Mouse (Mus musculus): ENCODE measurements around the gene Lzts3. TPM values are rescaled to one million over a fixed set of nuclear protein-coding genes. Genes with fewer than 3 reads are reported as not detected.

The Lzts3 gene
- 5.4 and 5.7 TPM in 2 replicates for polyA plus RNA-seq (2016; fragmentation: Nextera tagmentation; extraction: Ambion mirVana)

DNA sequence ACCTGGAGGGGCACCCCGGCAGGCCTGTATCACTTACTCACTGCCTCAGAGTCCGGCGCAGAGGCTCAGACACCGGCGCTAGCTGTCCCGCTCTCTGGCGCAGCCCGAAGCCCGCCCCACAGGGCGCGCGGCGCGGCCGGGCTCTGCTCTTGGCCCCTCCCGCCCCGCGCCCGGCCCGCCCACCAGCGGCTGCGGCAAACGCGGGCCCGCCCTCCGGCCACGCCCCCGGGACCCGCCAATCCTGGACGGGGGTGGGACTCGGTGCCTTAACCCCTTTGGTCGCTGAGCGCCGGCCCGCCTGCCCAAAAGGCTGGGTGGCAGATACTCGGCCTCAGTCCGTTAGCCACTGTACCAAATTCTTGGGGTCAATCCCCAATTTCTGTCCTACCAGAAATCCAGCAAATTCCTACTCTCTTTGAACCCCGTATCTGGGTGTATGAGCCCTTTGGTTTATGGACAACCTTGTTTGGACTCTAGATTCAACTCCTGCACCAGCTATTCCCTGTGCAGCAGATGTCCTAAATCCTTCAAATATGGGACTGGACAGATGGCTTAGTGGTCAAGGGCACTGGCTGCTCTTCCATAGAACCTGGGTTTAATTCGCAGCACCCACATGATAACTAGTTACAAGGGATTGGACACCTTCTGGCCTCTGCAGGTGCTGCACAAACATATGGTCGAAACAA, at the start of gene Lzts3:
Lzts3 (minus strand) TSS at position 120 of the 686 bp plus-strand sequence.
- H3K9me3 ChIP-seq: no peaks in the 10 kb centered on the region
- peak within 1 kb of the TSS; percentile 69 for H3K9ac ChIP-seq (replicated peaks)
- no peaks in the 10 kb centered on the region for H3K36me3 ChIP-seq
- peak within 1 kb of the TSS; percentile 96 for H3K4me2 ChIP-seq
- H3K4me1 ChIP-seq (replicated peaks): peaks cover 15% of the 10 kb centered on the region
- no peak within 1 kb of the TSS for H3K27ac ChIP-seq
- peak within 1 kb of the TSS; percentile 69 for H3K4me3 ChIP-seq (replicated peaks)
- peaks cover 38% of the 10 kb centered on the region for H3K27me3 ChIP-seq
- WGBS: 3% methylated on average over 40 of the region's 40 CpGs
- peak; percentile 95 for ATAC-seq (ENCODE audit: insufficient number of reproducible peaks, insufficient read depth, low FRiP score, low TSS enrichment, low read depth)

DNA sequence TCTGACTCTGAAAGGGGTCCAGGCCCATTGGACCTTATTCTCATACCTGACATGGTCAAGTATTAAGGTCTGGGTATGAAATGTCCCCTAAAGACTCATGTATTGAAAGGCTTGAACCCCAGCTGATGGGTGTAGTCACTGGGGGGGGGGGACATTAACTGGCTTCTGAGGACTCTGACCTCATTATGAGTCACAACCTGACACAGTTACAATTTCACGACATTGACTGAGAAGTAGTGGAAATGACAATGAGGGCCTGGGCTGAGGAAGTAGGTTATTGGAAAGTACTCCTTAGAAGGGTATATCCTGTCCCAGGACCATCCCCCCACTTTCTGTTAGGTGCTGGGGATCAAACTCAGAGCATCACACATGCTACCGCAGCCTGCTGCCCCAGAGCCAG, 46.4 kb upstream of the Lzts3 start:
- Histone ChIP-seq H3K27ac (no peak overlapping the region), H3K27me3 (0 out of 2 replicates have a peak, but pooled peaks cover 2% of the 10 kb centered on the region), H3K4me1 (replicated peaks) (no peaks in the 10 kb centered on the region), H3K9me3 (no peaks in the 10 kb centered on the region), H3K36me3 (peaks cover 27% of the 10 kb centered on the region), H3K9ac (replicated peaks) (no peak overlapping the region), H3K4me2 (no peak overlapping the region), H3K4me3 (replicated peaks) (no peak overlapping the region)
- WGBS: 85% methylated on average over 2 of the region's 2 CpGs
- no peak for ATAC-seq (ENCODE audit: insufficient number of reproducible peaks, insufficient read depth, low FRiP score, low TSS enrichment, low read depth)

DNA sequence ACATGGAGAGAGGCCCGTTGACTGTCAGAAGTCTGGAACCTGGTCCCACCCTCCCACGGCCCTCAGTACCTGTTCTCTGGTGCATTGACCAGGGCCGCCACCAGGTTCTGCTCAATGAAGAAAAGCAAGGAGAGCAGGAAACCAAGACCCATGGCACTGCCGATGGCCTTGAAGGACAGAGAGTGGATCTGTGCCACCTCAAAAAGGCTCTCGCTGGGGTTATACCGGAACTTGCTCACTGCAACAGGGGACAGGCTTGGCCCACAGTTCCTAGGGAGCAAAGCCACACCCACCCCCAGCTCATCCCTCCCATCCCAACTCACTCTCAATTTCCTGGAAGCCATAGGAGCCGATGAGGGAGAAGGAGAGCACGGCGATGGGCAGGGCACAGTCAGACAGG, 42.8 kb upstream of the Lzts3 start:
- no peak overlapping the region for H3K9ac ChIP-seq (replicated peaks)
- H3K4me2 ChIP-seq: no peak overlapping the region
- H3K9me3 ChIP-seq: no peaks in the 10 kb centered on the region
- H3K4me3 ChIP-seq (replicated peaks): no peak overlapping the region
- peaks cover 62% of the 10 kb centered on the region for H3K36me3 ChIP-seq
- 89% methylated on average over 9 of the region's 9 CpGs for WGBS
- no peaks in the 10 kb centered on the region for H3K27me3 ChIP-seq
- H3K4me1 ChIP-seq (replicated peaks): no peaks in the 10 kb centered on the region
- H3K27ac ChIP-seq: no peak overlapping the region
- no peak for ATAC-seq (ENCODE audit: insufficient number of reproducible peaks, insufficient read depth, low FRiP score, low TSS enrichment, low read depth)

- Histone ChIP-seq H3K27ac (no peak overlapping the region), H3K4me1 (replicated peaks) (no peaks in the 10 kb centered on the region), H3K9ac (replicated peaks) (no peak overlapping the region), H3K9me3 (no peaks in the 10 kb centered on the region), H3K27me3 (no peaks in the 10 kb centered on the region), H3K36me3 (peaks cover 98% of the 10 kb centered on the region), H3K4me2 (no peak overlapping the region), H3K4me3 (replicated peaks) (no peak overlapping the region)
- ATAC-seq (ENCODE audit: insufficient number of reproducible peaks, insufficient read depth, low FRiP score, low TSS enrichment, low read depth): no peak
- WGBS: 86% methylated on average over 3 of the region's 3 CpGs
Observed at GRCm38 (mm10) chr2:130681531-130681930, 38.9 kb upstream of the Lzts3 start.

- Histone ChIP-seq H3K27ac (no peak overlapping the region), H3K9me3 (no peaks in the 10 kb centered on the region), H3K27me3 (no peaks in the 10 kb centered on the region), H3K4me1 (replicated peaks) (no peaks in the 10 kb centered on the region), H3K4me3 (replicated peaks) (no peak overlapping the region), H3K9ac (replicated peaks) (no peak overlapping the region), H3K4me2 (no peak overlapping the region), H3K36me3 (peaks cover 99% of the 10 kb centered on the region)
- 93% methylated on average over 6 of the region's 6 CpGs for WGBS
- ATAC-seq (ENCODE audit: insufficient number of reproducible peaks, insufficient read depth, low FRiP score, low TSS enrichment, low read depth): no peak
Observed at GRCm38 (mm10) chr2:130679899-130680298, 37.3 kb upstream of the Lzts3 start.

GRCm38 (mm10) chr2:130679154-130679553, 36.6 kb upstream of the Lzts3 start:
- no peak overlapping the region for H3K4me3 ChIP-seq (replicated peaks)
- H3K4me2 ChIP-seq: no peak overlapping the region
- ATAC-seq (ENCODE audit: insufficient number of reproducible peaks, insufficient read depth, low FRiP score, low TSS enrichment, low read depth): no peak
- H3K27ac ChIP-seq: no peak overlapping the region
- no peak overlapping the region for H3K9ac ChIP-seq (replicated peaks)
- no peaks in the 10 kb centered on the region for H3K27me3 ChIP-seq
- WGBS: 94% methylated on average over 12 of the region's 12 CpGs
- H3K9me3 ChIP-seq: no peaks in the 10 kb centered on the region
- peaks cover 99% of the 10 kb centered on the region for H3K36me3 ChIP-seq
- no peaks in the 10 kb centered on the region for H3K4me1 ChIP-seq (replicated peaks)

- Histone ChIP-seq H3K9ac (replicated peaks) (no peak overlapping the region), H3K9me3 (no peaks in the 10 kb centered on the region), H3K27me3 (no peaks in the 10 kb centered on the region), H3K4me1 (replicated peaks) (no peaks in the 10 kb centered on the region), H3K36me3 (peaks cover 98% of the 10 kb centered on the region), H3K4me3 (replicated peaks) (no peak overlapping the region), H3K4me2 (no peak overlapping the region), H3K27ac (no peak overlapping the region)
- ATAC-seq (ENCODE audit: insufficient number of reproducible peaks, insufficient read depth, low FRiP score, low TSS enrichment, low read depth): no peak
- WGBS: 84% methylated on average over 10 of the region's 10 CpGs
Observed at GRCm38 (mm10) chr2:130677211-130677610, 34.6 kb upstream of the Lzts3 start.

GRCm38 (mm10) chr2:130667559-130667958, 25.0 kb upstream of the Lzts3 start, which contains the start of gene Itpa:
Gene Itpa (plus strand): TSS chr2:130667610.
- no peak for ATAC-seq (ENCODE audit: insufficient number of reproducible peaks, insufficient read depth, low FRiP score, low TSS enrichment, low read depth)
- Histone ChIP-seq H3K27me3 (no peaks in the 10 kb centered on the region), H3K9ac (replicated peaks) (peak within 1 kb of the TSS; percentile 72), H3K4me3 (replicated peaks) (peak within 1 kb of the TSS; percentile 69), H3K4me2 (peak within 1 kb of the TSS; percentile 90), H3K27ac (peak within 1 kb of the TSS; percentile 81), H3K4me1 (replicated peaks) (peaks cover 25% of the 10 kb centered on the region), H3K9me3 (no peaks in the 10 kb centered on the region), H3K36me3 (peaks cover 16% of the 10 kb centered on the region)
- WGBS: under 1% methylated on average over 31 of the region's 31 CpGs

DNA sequence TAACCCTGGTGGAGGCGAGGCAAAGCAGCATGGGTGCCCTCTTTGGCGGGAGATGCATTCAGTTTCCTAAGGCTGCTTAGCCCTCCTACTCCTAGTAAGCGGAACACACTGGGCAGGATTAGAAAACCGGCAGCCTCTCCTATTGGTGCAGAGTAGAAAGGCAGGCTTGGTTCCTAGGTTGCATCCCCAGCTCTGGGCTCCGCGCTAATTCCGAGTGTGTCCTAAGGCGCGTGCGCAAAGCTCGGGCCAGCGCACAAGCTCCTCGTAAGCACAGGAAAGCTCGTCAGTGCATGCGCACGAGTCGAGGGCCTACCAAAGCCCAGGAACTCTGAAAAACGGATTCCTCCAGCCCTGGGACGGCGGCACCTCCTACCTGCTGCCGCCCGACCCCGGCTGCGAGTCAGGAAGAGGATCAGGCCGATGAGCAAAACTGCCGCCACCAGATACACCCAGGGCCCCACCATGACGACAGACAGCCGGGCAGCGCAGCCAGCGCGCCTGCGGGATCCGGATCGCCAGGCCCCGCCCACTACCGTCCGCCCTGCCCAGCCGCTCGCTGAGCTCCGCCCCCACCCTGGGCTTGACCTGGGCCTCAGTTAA, 21.6 kb upstream of the Lzts3 start, which contains the start of gene Ddrgk1:
Ddrgk1 (minus strand) TSS at position 558 of the 600 bp plus-strand sequence.
- H3K4me2 ChIP-seq: peak within 1 kb of the TSS; percentile 78
- WGBS: under 1% methylated on average over 40 of the region's 40 CpGs
- H3K27ac ChIP-seq: peak within 1 kb of the TSS; percentile 98
- H3K4me1 ChIP-seq (replicated peaks): peaks cover 26% of the 10 kb centered on the region
- no peaks in the 10 kb centered on the region for H3K9me3 ChIP-seq
- H3K36me3 ChIP-seq: peaks cover 36% of the 10 kb centered on the region
- ATAC-seq (ENCODE audit: insufficient number of reproducible peaks, insufficient read depth, low FRiP score, low TSS enrichment, low read depth): peak; percentile 98
- peak within 1 kb of the TSS; percentile 59 for H3K4me3 ChIP-seq (replicated peaks)
- H3K9ac ChIP-seq (replicated peaks): peak within 1 kb of the TSS; percentile 79
- H3K27me3 ChIP-seq: no peaks in the 10 kb centered on the region

GRCm38 (mm10) chr2:130663342-130663741, 20.7 kb upstream of the Lzts3 start:
- H3K9me3 ChIP-seq: no peaks in the 10 kb centered on the region
- H3K27ac ChIP-seq: peak overlapping the region; percentile 98; the same call in 1 of the 2 replicates
- peak overlapping the region; percentile 59 for H3K4me3 ChIP-seq (replicated peaks)
- H3K27me3 ChIP-seq: no peaks in the 10 kb centered on the region
- peaks cover 44% of the 10 kb centered on the region for H3K36me3 ChIP-seq
- H3K4me2 ChIP-seq: peak overlapping the region; percentile 78
- WGBS: 90% methylated on average over 11 of the region's 11 CpGs
- H3K9ac ChIP-seq (replicated peaks): peak overlapping the region; percentile 79
- H3K4me1 ChIP-seq (replicated peaks): peaks cover 23% of the 10 kb centered on the region
- ATAC-seq (ENCODE audit: insufficient number of reproducible peaks, insufficient read depth, low FRiP score, low TSS enrichment, low read depth): no peak

- no peak overlapping the region for H3K4me2 ChIP-seq
- WGBS: 97% methylated on average over 10 of the region's 10 CpGs
- H3K36me3 ChIP-seq: peaks cover 93% of the 10 kb centered on the region
- ATAC-seq (ENCODE audit: insufficient number of reproducible peaks, insufficient read depth, low FRiP score, low TSS enrichment, low read depth): no peak
- H3K4me3 ChIP-seq (replicated peaks): no peak overlapping the region
- H3K27me3 ChIP-seq: no peaks in the 10 kb centered on the region
- H3K9me3 ChIP-seq: no peaks in the 10 kb centered on the region
- peaks cover 11% of the 10 kb centered on the region for H3K4me1 ChIP-seq (replicated peaks)
- H3K27ac ChIP-seq: no peak overlapping the region
- no peak overlapping the region for H3K9ac ChIP-seq (replicated peaks)
Observed at GRCm38 (mm10) chr2:130658530-130658929, 15.9 kb upstream of the Lzts3 start.
